Mouse (Mus musculus) retina, postnatal 1 day (tissue): ENCODE measurements at regions not wholly inside any gene's neighbourhood (a gene's known extent, or its start where the extent isn't known, plus 50 kb on each side); places are given as distances from the start of the nearest gene placed in this dataset.

Experiments used
- DNase-seq: peaks from one replicate; pipeline ENCODE4 v3.0.0-alpha.2; 2012

DNA sequence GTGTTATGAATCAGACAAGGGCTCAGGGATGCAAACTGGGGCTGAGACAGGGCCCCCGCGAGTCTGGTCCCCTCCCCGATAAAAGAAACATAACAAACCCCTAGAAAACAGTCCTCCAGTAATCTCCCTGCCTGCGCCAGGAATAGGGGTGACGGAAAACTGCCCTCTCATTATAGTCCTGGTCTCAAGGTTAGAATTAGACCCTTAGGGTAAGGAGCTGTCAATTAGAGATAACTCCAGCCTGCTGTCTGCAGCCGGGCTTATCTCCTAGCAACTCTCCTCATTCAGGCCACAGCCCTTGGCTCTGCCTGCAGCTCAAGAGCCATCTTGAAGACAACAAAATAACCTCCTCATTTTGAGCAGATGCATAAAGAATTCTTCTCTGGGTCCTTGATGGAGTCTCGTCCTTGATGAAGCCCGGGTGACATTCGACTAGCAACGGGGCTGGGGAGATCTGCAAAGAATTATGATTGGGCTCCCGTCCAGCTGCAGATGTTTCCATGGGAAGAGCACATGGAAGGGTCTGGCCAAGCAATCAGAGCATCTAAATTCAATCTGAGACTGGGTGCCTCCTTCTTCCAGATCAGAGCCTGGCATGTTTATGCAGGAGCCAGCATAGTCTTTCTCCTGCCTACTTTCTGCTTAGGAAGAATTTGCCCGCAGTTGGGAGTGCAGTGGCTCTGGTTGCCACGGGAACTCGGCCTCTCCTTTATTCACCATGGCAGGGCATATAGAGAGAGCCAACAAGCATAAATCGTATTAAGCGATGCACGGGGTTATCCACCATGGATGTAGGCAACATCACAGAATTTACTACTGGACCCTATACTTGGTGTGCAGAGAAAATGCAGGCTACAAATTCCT, 281.2 kb downstream of the Sox11 start:
- peak; percentile 80 for DNase-seq

DNA sequence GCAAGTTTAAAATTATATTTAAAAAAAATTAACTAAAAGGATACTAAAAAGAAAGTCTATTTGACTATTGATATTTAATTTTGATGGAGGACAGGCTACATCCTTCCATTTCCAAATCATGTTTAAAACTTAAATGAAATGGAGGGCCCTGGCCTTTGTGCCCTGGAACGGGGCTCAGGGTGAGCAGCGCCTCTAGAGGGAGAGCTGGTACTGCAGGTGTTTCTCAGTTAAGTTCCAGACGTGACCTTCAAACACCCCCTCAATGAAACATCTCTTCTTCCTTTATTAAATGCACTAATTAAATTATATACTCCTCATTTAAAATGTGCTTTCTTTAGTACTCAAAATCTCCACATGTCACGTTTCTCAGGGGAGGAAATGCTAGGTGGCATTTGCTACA, 282.5 kb downstream of the Sox11 start:
- peak; percentile 73 for DNase-seq

DNA sequence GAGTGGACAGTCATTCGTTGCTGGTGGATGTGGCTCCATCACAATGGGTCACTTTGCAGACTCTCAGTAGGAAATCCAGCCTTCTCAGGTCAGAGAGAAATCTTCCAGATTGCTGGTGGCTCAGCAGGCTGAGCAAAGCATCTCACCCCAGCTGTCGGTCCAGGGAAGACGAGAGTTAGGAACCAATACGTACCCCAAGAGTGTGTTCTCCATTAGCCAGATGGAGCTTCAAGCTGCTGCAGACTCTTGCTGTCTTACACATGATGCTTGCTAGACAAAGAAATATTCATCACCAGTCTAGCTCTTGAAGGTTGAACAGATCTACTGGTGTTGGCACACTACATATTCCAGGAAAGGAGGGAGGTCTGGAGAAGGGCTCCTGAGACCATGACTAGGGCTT, 288.0 kb downstream of the Sox11 start:
- DNase-seq = no peak

DNA sequence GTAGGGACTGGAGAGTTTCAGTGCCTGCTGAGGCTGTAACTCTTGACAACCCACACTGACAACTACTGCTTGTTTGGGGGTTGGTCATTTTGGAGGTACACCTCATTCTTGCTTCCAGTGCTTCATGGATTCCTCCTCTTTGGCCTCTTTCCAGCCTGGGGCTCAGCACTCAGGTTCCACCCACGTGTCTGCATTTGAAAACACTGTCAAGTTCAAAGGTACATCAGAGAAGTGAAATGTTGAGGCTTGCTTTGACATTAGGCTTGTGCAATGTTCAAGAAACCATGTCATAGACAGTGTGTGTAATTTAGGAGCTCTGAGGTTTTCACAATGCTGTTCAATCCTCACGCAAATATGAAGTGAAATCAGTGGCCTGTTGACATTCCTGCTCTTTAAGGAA, 304.5 kb downstream of the Sox11 start:
- DNase-seq = no peak

DNA sequence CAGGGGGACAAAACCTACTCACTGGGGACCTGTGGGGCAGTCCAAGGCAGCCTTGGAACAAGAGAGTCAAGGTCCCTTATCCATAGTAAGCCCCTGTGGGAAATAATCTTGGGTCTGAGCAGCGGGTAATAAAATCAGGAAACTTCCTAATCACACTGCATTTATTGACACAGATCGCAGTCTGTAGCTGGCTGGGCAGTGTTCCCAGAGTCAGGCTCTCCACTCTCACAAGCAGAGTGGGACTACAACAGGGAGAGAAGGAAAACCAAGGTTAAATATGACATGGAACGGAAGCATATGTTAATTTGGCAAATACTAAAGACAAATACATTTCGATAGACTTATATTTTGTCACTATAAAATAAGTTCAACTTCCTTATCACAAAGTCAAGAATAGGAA, 322.6 kb downstream of the Sox11 start:
- DNase-seq = no peak

DNA sequence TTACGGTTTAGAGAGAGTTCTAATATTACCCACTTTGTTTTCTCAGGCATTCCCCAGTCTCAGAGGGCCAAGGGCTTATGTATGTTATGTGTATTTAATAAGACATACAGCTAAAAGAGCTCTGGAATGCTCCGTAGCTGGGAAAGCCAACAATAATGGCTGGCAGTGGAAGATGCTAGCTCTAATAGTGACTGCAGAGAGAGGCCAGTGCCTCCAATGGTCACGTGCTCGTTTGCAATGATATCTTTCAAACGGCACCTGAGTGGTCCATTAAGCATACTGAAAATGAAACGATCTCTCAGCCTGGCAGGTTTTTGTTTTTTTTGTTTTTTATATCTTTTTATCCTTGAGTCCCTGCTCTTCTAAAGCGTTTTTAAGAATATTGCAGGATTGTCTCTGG, 324.0 kb downstream of the Sox11 start:
- DNase-seq = peak; percentile 5

DNA sequence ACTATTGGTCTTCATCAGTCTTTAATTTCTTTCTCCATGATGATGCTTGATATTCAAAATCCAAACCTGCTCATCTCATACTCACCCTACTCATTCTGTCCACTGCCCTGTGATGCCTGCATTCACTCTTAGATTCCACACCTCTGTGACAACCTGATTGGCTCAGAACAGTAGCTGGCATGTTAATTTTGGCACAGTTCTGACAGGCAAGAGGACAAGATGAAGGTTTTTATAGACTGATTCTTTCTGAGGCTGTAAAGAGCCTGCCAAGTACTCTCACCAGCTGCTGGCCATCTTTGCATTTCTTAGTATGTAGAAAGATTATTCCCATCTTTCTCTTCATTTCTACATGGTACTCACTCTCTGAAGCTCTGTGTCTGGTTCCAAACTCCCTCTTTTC, 343.1 kb downstream of the Sox11 start:
- DNase-seq = no peak

DNA sequence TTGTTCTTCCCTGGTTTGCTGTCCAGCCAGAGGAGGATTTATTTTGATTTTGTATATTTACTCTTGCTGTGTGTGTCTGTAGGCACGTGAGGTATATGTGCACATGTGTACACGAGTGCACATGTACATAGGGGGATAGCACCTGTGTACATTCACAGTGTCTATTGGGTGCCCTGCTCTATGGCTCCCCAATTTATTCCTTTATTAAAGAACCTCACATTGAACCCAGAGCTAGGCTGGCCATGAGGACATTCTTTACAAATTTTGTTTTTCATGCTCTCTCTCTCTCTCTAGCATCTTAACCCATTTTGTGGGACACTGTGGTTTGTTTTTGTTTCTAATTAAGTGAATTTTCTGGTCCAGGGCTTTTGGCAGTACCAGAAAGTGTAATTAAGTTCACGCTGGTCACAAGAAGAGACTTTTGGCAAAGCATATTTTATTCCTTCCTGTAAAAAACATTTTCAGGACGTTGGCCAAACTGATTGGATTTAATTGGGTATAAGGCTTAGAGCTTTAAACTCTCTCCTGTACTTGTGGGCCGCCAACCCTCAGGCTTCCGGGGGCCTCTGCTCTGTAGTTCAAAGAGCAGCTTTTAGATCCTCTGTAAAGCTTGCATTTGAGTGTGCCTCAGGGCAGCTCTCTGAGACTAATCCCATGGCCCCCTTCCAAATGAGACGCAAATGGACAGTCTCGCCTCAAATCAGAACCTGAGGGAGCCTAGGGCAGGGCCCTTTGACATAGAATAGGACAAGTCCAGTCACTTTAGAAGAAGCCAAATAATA, 365.9 kb downstream of the Sox11 start:
- peak; percentile 33 for DNase-seq

DNA sequence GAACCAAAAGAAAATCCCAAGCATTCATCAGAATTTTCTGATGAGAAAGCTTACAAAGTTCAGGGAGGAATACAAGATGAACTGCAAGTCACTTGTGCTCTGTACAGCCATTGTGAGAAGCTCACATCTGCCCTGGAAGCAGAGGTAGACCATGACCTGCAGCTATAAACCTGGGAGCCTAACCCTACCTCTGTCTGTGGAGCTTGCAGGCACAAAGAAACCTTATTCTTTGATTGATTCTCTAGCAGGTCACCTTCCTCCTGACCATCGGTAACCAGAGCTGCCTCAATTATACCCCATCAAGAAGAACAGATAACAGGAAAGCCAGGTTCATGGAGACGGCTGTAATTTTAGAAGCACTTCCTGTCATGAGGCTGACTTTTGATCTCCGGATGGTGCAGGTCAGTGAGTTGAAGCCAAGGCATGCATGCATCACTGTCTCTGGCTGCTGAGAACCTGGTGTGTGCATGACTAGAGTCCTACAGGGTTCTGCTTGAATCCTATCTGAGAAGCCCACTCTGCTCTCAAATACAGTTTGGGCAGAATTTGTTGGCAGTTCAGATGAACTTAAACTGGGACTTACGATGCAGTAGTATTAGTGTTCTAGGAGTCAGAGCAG, 369.8 kb downstream of the Sox11 start:
- DNase-seq = no peak

DNA sequence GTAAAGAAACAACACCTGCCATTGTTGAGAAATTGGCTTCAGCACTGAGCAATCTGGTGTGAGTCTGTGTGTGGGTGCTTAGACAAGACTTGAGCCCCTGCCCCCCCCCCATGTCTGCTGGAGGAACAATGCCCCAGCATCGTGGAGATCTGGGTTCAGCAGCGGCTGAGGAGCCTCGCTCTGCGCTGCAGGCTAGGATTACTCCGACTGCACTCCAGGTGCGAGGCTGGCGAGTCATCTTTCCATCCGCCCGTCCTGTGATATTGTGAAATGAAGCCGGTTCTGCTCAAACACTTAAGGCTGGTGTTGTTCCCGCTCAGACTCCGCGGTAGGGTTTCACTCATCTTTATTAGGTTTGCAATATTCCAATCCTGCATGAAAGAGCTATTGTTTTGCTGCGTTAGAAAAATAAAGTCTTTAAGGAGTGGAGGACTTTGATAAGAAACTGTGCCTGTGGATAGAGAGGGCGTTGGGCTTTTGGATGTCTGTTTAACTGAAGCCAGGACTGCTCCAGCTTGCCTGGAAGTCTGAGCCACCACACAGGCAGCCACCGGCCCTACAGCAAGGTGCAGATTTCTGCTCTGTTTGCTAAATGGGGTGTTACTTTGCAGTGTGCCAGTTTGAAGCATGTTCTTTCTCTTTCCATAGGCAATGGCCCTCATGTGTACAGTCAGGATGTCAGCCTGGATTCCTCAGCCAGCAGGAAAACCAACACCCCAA, 375.2 kb downstream of the Sox11 start:
- DNase-seq = no peak

DNA sequence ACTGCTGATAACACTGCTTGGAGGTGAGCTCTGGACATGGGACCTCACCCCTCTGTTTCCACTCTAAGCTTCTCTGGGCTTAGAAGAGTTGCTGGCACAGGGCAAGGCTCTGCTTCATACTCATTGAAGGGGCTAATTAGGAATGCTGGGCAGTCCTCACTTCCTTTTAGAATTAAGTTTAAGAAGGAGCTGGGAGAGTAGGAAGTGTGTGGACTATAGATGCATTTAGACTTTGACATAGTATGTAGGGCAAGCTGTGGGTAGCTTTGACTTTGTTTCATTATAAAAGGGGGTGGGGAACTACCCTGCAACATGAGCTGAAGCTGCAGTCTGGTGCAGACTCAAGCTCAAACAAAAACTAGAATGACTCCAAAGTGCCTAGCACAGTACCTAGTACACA, 378.5 kb downstream of the Sox11 start:
- no peak for DNase-seq

DNA sequence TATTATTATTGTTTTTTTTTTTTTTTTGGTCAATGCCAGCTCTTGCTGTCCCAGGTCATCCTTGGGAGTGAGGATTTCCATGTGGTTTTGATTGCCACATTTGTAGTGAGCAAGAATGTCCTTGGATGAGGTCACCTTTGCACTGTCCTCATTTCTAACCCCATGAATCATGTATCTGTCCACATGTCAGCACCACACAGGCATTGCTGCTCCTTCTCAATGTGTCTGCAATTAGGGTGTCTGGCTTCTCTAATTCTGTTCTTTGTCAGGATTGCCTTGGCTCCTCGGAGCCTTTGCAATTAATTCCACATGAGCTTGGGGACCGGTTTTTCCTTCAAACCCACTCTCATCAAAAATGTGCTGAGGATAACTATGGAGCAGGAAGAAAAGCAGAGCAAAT, 402.5 kb downstream of the Sox11 start:
- no peak for DNase-seq

DNA sequence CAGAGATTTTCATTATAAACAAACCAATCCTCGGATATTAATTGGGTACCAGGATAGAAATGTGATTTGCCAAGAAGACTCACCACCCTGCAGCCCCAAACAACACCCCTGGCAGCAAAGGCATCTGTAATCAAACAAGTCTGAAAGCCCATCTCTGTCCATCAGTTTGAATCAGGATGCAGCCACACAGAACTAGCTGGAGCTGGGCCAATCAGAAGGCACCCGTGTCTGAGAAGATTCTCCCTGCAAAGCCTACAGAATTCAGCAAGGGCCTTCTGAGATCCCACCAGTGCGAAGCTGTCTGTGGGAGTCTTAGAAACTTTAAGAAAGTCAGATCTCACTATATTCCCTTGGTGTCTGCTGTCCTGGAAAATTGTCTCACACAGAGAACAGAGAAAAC, 404.5 kb downstream of the Sox11 start:
- no peak for DNase-seq

DNA sequence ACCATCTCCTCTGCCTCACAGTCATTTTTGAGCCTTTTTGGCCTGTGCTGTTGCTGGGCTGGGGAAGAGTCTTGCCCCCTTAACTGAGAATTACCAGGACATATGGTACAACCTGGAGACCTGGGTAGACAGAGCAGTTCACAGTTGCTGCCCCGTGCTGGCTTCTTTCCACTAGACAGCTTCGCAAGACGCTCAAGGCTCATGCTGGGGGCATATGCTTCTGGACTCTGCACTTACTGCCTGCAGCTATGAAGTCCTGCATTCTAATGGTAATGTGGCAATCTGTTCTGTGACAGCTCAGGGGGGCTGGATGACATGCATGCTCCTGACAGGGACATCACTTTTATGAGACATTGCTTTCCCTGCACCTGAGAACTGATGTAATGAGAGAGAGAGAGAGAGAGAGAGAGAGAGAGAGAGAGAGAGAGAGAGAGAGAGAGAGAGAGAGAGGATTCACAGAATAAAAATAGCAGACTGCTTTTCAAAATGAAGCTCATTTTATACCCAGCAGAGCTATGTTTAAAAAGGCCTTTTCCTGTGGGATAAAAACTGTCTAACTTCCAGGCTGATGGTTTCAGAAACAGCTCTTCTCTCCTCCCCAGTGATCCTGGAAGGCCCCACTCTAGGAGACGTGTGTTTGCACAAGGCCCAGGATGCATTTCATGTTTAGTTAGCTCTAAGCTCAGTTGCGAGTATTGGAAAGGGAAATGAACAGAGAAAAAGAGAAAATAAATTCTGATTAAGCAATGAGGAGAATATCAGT, 405.5 kb downstream of the Sox11 start:
- peak; percentile 59 for DNase-seq

DNA sequence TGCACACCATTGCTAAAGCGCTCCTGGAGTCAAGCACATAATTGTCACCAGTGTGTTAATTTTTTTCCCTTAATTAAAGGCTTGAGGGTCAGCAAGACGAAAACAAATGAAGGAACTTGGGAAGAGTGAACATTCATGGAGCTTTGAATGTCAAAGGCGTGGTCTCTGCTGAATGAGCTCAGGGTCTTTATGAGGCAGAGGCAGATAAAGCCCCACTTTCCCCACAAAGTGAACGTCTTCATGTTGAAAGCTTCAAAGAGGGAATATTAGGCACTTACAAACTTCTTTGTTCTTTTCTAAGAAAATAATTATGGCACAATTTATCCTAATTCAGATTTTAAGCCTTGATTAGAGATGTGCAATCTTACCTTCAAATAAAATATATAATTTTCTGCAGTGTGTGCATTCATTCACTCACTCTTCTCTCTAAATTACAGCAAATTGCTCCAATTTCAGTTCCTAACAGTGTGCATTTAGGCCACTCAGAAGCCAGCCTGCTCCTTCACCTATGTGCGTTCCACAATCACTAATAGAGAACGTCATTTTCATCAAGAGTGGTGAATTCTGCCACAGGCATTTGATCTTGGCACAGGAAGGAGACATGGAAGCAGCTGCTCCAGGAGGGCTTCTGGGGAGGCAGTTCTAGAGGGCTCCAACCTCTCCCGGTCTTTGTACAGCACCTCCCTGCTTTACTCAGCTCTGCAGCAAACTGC, 412.1 kb downstream of the Sox11 start:
- DNase-seq = no peak

DNA sequence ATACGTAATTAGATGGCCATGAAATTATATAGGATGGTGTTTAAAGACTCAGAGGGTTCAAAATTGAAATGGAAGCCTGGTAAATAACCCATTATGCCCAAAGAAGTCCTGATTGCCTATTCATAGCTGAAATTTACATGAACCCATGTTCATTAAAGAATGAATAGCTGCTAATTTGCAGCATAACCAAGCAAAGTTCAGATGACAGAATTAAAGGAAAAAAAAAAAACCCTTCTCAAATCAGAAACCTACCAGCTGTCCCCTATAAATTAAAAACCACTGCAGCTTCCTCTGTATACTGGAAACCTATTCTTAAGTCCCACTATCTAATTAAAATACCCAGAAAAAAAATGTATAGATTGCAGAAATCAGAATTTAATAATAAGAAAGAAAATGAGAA, 436.2 kb downstream of the Sox11 start:
- no peak for DNase-seq

DNA sequence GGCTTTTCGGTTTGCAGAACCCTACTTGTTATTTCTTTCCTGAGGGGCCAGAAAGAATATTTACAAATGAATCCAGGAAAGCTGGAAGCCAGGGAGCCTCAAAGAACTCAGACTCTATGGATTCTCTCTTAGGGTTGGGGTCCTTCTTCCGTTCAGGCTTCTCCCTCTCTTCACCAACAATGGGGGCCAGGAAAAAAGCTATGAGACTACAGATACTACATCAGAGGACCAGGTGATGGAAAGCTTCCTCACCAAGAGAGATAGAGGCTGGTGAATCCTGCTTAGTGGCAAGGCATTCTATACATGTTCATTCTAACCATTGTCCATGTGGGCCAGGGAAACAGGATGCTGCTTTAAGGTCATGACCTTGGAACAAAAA, 434.9 kb downstream of the Cmpk2 start:
- DNase-seq = no peak

DNA sequence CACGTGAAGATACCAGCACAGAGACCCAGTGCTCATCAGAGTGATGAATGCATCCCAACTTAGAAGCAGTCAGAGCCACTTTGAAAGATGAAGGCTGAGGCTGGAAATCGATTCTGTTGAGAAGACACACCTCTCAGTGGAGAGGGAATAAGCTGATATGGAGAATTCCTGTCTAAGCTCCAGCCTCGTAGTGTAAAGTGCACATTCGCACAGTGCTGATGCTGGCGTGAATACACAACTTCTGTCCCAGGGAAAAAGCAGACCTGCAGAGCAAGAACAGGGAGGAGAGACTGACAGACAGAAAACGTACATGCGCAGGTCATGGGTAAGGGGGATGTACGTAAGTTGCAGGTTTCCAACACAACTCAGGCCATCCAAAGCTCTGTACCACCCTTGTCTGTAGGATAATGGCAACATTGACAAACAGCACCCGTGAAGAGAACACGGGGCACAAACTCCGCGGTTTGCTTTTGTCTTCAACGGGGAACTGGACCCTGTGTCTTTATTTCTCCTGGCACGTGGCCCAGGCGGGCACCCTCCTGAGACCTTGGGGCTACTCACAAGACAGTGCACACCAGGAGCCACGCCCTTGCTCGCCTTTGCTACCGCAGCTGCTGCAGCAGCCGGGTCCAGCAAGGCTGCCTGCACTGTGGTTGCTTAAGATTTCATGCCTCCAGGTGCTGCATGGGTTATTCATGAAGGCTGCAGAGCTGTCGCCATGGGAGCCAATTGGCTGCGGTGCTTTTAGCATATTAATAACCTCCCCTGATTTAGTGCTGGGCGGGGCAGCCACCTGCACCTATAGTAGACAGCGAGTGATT, 434.3 kb downstream of the Cmpk2 start:
- peak; percentile 56 for DNase-seq

DNA sequence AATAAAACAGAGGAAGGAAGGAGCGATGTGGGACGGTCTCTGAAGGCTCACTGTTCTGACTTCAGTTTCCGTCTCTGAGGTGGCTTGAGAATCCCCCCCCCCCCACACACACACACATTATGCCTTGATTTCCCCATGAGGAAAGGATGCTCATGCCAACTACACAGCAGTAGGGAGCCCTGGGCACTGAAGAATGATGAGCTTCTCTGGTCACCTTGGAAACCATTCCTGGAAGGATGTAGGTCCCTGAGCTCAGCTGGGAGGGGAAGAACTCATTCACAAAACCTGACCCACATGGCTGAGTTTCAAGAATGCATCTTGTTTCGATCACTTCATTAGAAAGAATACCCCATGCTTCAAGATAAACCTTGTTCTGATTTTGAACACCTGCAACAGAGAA, 422.2 kb downstream of the Cmpk2 start:
- DNase-seq = no peak

DNA sequence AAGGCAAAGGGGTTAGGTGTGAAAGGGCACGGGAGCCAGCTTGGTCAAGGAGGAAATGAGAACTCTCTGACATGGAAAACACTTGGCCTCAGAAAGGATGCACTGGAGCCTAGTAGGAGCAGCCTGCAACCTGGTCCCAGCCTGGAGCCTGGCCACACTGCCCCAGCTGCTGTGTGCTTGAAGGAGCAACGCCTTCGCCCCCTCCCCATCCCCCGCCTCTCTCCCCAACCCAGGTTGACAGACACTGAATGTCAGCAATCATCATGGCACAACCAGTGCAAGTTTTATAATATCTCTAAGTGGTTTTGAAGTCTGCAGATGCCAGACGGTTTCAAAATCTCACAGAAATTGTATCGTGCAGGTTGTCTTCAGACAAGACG, 417.6 kb downstream of the Cmpk2 start:
- DNase-seq = no peak
